Mouse (Mus musculus): Measurements from ENCODE around the gene Nudt9.

GRCm38 (mm10) chr5:104113491-104114172 is 67.5 kb downstream of the Nudt9 start, which contains the start of gene Sparcl1:
- TF ChIP-seq CTCF (IDR thresholded peaks at IDR 0.05; ENCODE audit: low read depth, low read length) (no peak), POLR2AphosphoS5 (IDR thresholded peaks at IDR 0.05; ENCODE audit: insufficient replicate concordance, low read depth, low read length) (no peak)
